Mouse (Mus musculus): ENCODE measurements around the gene Zfp950. TPM values are rescaled to one million over a fixed set of nuclear protein-coding genes. Genes with fewer than 3 reads are reported as not detected.

Gene Zfp950
- polyA plus RNA-seq, 1 experiment from 2014 or later = 47.1 TPM

DNA sequence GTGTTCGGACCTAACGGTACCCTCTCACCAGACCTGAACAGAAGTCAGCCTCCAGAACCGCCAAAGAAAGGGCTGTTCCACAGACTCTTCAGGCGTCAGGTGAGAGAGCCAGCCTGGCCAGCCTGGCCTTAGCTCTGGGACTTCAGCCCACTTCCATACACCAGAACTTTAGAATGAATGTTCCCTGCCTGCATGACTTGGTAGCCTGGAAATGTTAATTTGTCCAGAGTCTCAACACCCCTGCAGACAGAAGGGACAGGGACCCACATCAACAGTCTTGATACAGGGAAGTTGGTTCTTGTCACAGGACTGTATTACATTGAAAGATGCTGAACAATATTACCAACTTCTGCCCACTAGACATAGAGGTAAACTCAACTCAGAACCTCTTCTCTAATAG, 50.1 kb downstream of the Zfp950 start:
- 90% methylated on average over 4 of the region's 4 CpGs for WGBS
- ATAC-seq (ENCODE audit: low read depth) = no peak
- H3K27me3 ChIP-seq = no peaks in the 10 kb centered on the region
- H3K4me3 ChIP-seq = no peak overlapping the region
- H3K9ac ChIP-seq = no peak overlapping the region
- H3K4me1 ChIP-seq (replicated peaks) = no peaks in the 10 kb centered on the region
- peaks cover 44% of the 10 kb centered on the region for H3K36me3 ChIP-seq
- no peaks in the 10 kb centered on the region for H3K9me3 ChIP-seq
- no peak overlapping the region for H3K4me2 ChIP-seq
- no peak overlapping the region for H3K27ac ChIP-seq (replicated peaks)

DNA sequence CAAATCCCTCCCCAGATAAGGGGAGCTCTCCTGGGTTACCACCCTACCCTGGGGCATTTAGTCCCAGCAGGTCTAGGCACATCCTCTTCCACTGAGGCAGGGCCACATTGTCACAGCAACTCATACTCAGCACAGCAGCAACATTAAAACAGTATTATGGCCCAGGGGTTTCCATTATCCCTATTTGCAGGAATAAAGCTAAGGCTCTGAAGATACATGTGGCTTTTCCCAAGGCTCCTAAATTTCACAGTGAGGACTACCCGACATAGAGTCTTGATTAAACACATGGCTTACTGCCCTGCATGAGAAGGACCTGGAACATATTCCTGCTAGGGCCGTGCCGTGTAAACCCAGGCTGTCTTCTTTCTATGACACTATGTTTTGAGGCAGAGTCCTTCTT, 51.6 kb downstream of the Zfp950 start:
- Histone ChIP-seq H3K4me1 (replicated peaks) (no peaks in the 10 kb centered on the region), H3K36me3 (peaks cover 44% of the 10 kb centered on the region), H3K9ac (no peak overlapping the region), H3K9me3 (no peaks in the 10 kb centered on the region), H3K4me3 (no peak overlapping the region), H3K27me3 (no peaks in the 10 kb centered on the region), H3K27ac (replicated peaks) (no peak overlapping the region), H3K4me2 (no peak overlapping the region)
- ATAC-seq (ENCODE audit: low read depth) = no peak
- WGBS = 93% methylated on average over 3 of the region's 3 CpGs

DNA sequence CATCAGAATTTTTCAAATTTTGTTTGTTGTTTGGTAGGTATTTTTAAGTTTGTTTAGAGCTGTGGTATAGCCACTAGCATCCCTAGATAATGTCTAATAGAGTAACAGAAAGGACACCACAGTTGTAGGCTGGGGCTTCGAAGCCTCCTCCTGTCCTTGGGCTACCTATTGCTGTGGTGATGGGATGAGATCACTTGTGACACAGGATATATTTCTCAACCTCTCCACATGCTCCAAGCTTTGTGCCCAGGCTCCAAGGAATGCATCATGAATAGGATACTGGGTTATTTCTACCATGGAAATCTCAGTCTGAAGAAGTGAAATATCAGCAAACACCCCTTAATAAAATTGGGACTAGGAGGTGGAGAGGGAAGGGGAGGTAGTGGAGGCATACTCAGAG, 52.9 kb downstream of the Zfp950 start:
- ATAC-seq (ENCODE audit: low read depth) = no peak
- Histone ChIP-seq H3K36me3 (peaks cover 41% of the 10 kb centered on the region), H3K4me3 (no peak overlapping the region)

DNA sequence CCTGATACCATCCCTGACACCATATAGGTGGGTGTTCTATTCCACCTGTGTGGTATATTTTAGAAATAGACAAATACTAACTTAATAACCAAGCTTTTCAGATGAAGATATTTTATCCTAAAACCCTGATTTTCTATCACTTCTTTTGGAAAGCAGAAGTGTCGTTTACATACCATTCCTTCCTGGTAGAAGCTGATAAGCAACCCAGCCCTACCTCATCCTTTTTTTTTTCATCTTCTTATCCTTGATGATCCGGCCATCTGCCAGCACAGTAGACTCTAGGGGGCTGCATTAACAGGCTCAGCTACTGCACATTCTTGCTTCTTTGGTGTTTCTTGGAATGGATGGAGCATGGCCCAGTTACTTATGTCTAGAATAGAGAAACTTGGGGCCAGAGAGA, 55.4 kb downstream of the Zfp950 start:
- Histone ChIP-seq H3K27me3 (no peaks in the 10 kb centered on the region), H3K36me3 (peaks cover 43% of the 10 kb centered on the region), H3K27ac (replicated peaks) (no peak overlapping the region), H3K4me3 (no peak overlapping the region), H3K9ac (no peak overlapping the region), H3K4me2 (no peak overlapping the region), H3K9me3 (no peaks in the 10 kb centered on the region), H3K4me1 (replicated peaks) (no peaks in the 10 kb centered on the region)
- ATAC-seq (ENCODE audit: low read depth) = no peak
- WGBS = 80% methylated on average over 2 of the region's 2 CpGs

More for the DNA sequence above, 52.9 kb downstream of the Zfp950 start:
- H3K9ac ChIP-seq = no peak overlapping the region
- H3K4me1 ChIP-seq (replicated peaks) = no peaks in the 10 kb centered on the region
- H3K27me3 ChIP-seq = no peaks in the 10 kb centered on the region
- WGBS = 93% methylated on average over 1 of the region's 1 CpGs
- no peak overlapping the region for H3K4me2 ChIP-seq
- H3K9me3 ChIP-seq = no peaks in the 10 kb centered on the region
- no peak overlapping the region for H3K27ac ChIP-seq (replicated peaks)

DNA sequence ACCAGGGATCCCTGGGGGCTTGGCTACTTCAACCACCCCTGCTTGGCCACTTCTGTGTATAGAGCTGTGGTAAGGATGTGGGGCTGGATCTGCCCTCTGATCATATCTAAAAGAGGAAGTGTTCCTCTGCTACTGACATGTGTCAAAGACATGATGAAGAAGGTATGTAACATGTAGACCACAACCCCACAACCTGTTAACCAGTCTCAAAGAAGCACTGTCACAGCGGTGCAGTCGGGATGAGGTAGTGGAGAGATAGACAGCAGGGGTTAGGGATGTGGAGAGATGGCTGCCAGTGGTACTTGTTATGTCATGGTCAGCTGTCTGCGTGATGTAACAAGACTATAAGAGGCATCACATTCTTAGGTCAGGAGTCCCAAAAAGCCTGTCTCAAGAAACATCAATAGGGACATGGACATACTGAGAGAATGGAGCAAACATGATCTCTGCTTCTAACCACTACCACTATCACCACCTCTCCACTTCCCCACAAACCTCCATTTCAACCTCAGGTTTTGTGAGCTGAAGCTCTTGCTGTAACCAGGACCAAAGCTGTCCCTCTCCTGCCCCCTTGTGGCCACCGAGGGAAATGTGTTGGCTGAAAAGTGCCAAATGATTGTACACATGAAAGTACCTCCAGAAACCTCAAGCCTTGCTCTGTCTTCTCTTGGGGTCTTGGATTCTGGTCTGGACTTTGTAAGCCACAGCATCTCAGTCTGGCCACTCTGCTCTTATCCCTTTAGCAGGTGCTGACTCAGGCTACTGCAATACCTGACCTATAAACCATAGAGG, 56.3 kb downstream of the Zfp950 start:
- Histone ChIP-seq H3K4me1 (replicated peaks) (no peaks in the 10 kb centered on the region), H3K27me3 (no peaks in the 10 kb centered on the region), H3K4me2 (no peak overlapping the region), H3K27ac (replicated peaks) (no peak overlapping the region), H3K9ac (no peak overlapping the region), H3K9me3 (no peaks in the 10 kb centered on the region), H3K4me3 (no peak overlapping the region), H3K36me3 (peaks cover 37% of the 10 kb centered on the region)
- peak; percentile 90 for ATAC-seq (ENCODE audit: low read depth)
- WGBS = 46% methylated on average over 4 of the region's 4 CpGs

DNA sequence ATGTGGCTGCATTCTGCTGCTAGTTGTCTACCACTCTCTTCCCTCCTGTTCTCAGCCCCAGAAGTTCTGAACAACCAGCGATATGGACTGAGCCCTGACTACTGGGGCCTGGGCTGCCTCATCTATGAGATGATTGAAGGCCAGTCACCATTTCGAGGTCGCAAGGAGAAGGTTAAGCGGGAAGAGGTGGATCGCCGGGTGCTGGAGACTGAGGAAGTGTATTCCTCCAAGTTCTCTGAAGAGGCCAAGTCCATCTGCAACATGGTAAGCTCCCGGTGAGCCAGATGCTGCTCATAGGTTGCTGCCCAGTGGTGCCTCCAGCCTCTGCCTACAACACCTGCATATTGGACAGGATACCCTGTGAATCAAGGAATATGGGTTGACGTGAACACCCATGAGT, 57.6 kb downstream of the Zfp950 start:
- H3K27ac ChIP-seq (replicated peaks) = no peak overlapping the region
- no peak overlapping the region for H3K4me2 ChIP-seq
- no peak overlapping the region for H3K4me3 ChIP-seq
- H3K36me3 ChIP-seq = peaks cover 31% of the 10 kb centered on the region
- H3K9ac ChIP-seq = no peak overlapping the region
- no peaks in the 10 kb centered on the region for H3K4me1 ChIP-seq (replicated peaks)
- no peak for ATAC-seq (ENCODE audit: low read depth)
- H3K9me3 ChIP-seq = no peaks in the 10 kb centered on the region
- H3K27me3 ChIP-seq = no peaks in the 10 kb centered on the region
- 94% methylated on average over 8 of the region's 8 CpGs for WGBS

DNA sequence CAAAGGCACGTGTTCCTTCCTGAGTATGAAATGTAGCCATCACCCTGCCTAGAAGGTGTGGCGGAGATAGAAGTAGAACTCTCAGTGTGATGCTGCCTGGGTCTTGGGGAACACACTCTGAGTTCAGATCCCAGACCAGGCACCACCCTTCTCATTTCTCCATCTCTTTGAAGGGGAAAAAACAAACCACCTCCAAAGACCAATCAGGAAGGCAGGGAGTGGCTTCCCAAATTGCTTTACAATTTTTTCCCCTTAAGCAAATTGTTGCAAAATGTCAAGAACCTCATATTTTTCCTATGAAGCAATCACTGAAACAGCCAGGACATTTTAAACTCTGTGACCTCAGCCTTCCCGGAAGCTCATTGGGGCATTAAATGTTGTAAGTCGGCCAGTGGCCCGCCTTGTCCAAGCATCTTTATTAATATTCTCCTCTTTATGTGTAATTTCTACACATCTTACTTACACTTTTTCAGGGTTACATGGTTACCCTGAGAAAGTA, 60.3 kb downstream of the Zfp950 start:
- 91% methylated on average over 5 of the region's 5 CpGs for WGBS
- Histone ChIP-seq H3K36me3 (peaks cover 24% of the 10 kb centered on the region), H3K4me1 (replicated peaks) (no peaks in the 10 kb centered on the region), H3K4me3 (no peak overlapping the region), H3K27me3 (no peaks in the 10 kb centered on the region), H3K9ac (no peak overlapping the region), H3K4me2 (no peak overlapping the region), H3K27ac (replicated peaks) (no peak overlapping the region), H3K9me3 (no peaks in the 10 kb centered on the region)
- ATAC-seq (ENCODE audit: low read depth) = no peak

DNA sequence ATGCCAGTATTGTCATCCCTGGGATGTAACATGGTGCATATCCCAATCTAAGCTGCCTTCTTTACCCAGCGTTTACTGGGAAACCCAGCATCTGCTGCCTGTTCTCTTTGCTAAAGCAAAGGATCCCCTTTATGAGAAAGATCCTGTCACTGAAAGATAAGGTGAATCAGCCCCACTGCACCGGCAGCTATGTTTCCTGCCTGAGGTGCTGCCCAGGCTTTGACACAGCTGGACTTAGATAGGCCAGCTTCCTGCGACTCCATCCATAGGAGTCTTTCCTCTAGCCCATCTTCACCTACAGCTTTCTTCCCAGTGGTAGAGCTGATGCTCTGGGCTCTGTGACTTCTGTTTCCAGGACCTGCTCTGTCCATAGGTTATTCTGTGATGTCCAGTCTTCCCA, 62.0 kb downstream of the Zfp950 start:
- Histone ChIP-seq H3K27ac (replicated peaks) (no peak overlapping the region), H3K36me3 (peaks cover 26% of the 10 kb centered on the region), H3K4me3 (no peak overlapping the region), H3K9me3 (no peaks in the 10 kb centered on the region), H3K9ac (no peak overlapping the region), H3K27me3 (no peaks in the 10 kb centered on the region), H3K4me2 (no peak overlapping the region), H3K4me1 (replicated peaks) (no peaks in the 10 kb centered on the region)
- 94% methylated on average over 3 of the region's 3 CpGs for WGBS
- ATAC-seq (ENCODE audit: low read depth) = no peak

DNA sequence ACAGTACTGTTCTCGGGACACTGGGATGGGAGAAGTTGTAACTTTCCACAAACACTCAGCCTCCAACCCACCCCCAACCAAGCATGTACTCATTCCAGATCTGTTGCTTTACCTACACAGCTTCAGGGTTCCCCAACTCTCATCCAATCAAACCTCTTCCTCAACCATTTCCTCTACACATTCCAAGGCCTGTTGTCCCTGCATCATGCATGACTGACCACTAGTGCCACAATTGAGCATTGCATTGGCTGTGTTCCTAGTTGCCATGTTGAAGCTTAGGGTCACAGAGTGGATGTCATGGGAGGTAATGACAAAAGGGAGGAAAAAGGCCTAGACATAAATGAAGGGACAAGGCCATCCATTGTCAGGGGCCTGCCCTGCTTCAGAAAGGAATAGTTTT, 75.6 kb downstream of the Zfp950 start:
- Histone ChIP-seq H3K36me3 (0 out of 2 replicates have a peak, but pooled peaks cover 3% of the 10 kb centered on the region), H3K27ac (replicated peaks) (no peak overlapping the region), H3K9ac (no peak overlapping the region), H3K4me3 (no peak overlapping the region), H3K9me3 (no peaks in the 10 kb centered on the region), H3K4me2 (no peak overlapping the region), H3K4me1 (replicated peaks) (no peaks in the 10 kb centered on the region), H3K27me3 (no peaks in the 10 kb centered on the region)
- no peak for ATAC-seq (ENCODE audit: low read depth)
- WGBS = 77% methylated on average over 1 of the region's 1 CpGs

DNA sequence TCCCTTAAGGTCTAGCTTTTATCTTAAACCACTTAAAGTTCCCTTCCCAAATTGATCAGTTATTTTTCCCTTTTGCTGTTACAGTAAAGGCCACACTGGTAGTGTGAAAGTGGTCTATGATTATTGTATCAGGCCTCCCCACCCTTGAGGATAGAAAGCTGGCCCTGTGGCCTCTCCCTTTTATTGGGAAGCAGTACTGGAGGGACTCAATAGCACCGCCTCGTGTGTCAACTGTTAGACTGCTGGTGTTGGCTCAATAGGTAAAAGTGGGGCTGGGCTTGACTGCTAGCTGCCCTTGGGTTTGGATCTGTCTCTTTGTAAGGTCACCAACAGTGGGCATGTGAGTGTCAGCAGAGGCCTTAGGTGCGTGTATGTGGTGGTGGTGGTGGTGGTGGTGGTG, 76.3 kb downstream of the Zfp950 start:
- WGBS = 92% methylated on average over 3 of the region's 3 CpGs
- no peak for ATAC-seq (ENCODE audit: low read depth)
- Histone ChIP-seq H3K9ac (no peak overlapping the region), H3K9me3 (no peaks in the 10 kb centered on the region), H3K27ac (replicated peaks) (no peak overlapping the region), H3K4me1 (replicated peaks) (no peaks in the 10 kb centered on the region), H3K4me3 (no peak overlapping the region), H3K27me3 (no peaks in the 10 kb centered on the region), H3K4me2 (no peak overlapping the region), H3K36me3 (0 out of 2 replicates have a peak, but pooled peaks cover 3% of the 10 kb centered on the region)

DNA sequence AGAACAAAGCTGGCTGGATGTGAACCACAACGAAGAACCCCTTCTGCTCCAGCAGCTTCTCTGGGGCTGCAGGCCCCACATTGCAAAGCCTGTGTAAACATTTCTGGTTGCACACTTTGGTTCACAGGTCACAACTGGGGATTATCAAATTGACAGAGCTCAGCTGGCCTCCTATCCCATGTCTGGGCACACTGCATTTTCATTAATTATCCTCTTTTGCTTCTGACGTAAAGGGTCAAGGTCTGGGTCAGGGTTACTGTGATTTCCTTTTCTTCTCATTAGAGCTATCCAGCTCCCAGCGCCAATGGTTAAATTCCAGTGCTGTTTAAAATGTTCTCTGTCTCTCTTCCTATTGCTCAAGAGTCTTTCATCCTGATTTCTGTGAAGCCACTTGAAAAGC, 83.1 kb downstream of the Zfp950 start:
- Histone ChIP-seq H3K4me2 (no peak overlapping the region), H3K4me3 (no peak overlapping the region), H3K9me3 (0 out of 2 replicates have a peak, but pooled peaks cover 4% of the 10 kb centered on the region), H3K27ac (replicated peaks) (no peak overlapping the region), H3K36me3 (no peaks in the 10 kb centered on the region), H3K9ac (no peak overlapping the region), H3K27me3 (no peaks in the 10 kb centered on the region), H3K4me1 (replicated peaks) (peaks cover 6% of the 10 kb centered on the region; the same call in 1 of the 2 replicates)
- 34% methylated on average over 3 of the region's 3 CpGs for WGBS
- no peak for ATAC-seq (ENCODE audit: low read depth)

DNA sequence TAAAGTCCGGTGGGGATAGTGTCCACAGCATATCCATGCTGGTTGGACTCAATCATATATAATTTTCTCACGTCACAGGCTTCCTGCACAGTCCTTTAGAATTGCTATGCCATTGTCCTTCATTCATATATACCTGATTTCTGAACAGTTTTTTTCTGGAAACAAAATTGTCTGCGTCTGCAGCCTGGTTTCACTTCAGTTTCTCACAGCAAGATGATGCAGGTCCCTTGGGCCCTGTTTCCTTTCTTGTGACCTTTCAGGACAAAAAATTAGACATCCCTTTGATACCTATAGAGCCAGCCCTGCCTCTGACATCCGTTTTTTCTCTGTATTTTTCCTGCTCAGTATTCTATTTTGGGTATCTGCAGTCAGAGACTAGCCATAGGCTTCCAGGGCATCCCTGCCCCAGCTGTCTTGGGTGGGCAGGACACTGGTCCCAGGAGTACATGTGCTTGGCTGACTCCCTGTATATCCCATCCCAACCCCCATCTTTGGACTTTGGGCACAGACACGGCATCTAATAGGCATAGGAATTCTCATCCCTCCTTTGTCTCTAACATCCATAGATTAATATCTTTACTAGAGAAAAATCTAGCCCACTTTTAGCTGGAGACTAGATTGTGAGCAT, 83.7 kb downstream of the Zfp950 start:
- WGBS = 76% methylated on average over 5 of the region's 5 CpGs
- no peak for ATAC-seq (ENCODE audit: low read depth)

More for the DNA sequence above, 83.7 kb downstream of the Zfp950 start:
- H3K27me3 ChIP-seq = no peaks in the 10 kb centered on the region
- H3K36me3 ChIP-seq = no peaks in the 10 kb centered on the region
- H3K4me3 ChIP-seq = no peak overlapping the region
- H3K9ac ChIP-seq = no peak overlapping the region
- H3K9me3 ChIP-seq = 0 out of 2 replicates have a peak, but pooled peaks cover 4% of the 10 kb centered on the region
- H3K27ac ChIP-seq (replicated peaks) = no peak overlapping the region
- H3K4me1 ChIP-seq (replicated peaks) = peaks cover 6% of the 10 kb centered on the region; the same call in 1 of the 2 replicates
- no peak overlapping the region for H3K4me2 ChIP-seq

All from neural tube, embryonic 13.5 days (tissue).